Mouse (Mus musculus): ENCODE data around the gene Pimreg. TPM values are rescaled to one million over a fixed set of nuclear protein-coding genes. Genes with fewer than 3 reads are reported as not detected.

Gene Pimreg
- polyA plus RNA-seq, 1 experiment from 2014 or later: 6.1 TPM

DNA sequence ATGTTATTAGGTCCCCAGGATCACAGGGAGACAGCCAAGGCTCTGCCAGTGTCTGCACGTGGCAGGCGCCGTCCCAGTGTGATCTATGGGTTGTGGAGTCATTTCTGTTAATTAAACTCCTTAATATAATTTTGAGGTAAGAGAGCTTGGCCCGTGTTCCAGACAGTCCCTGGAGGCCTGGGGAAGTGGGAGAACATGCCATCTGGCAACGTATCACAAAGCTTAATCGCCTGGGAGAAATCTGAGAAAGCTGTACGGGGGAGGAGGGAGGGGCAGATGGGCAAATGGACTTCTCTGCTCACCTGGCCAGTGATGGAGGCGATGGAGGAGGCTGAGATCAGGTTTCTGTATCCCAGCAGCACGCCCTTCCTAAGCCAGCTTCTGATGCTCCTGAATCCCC, 38.7 kb upstream of the Pimreg start:
- no peaks in the 10 kb centered on the region for H3K36me3 ChIP-seq (ENCODE audit: insufficient read depth, low read length)
- no peak overlapping the region for H3K27ac ChIP-seq (ENCODE audit: low read length)
- ATAC-seq (no peak), DNase-seq (ENCODE audit: low spot score) (no peak)
- WGBS: 60% methylated on average over 9 of the region's 9 CpGs
- H3K4me3 ChIP-seq (ENCODE audit: low read depth, low read length): no peak overlapping the region
- H3K27me3 ChIP-seq (replicated peaks; ENCODE audit: insufficient read depth, low read length): no peaks in the 10 kb centered on the region
- H3K4me2 ChIP-seq (replicated peaks; ENCODE audit: low read depth, low read length): no peak overlapping the region
- TF ChIP-seq EP300 (IDR thresholded peaks at IDR 0.05): no peak
- no peak for TF ChIP-seq CTCF (IDR thresholded peaks at IDR 0.05)
- H3K9me3 ChIP-seq (ENCODE audit: low read length): no peaks in the 10 kb centered on the region
- no peak overlapping the region for H3K9ac ChIP-seq (replicated peaks; ENCODE audit: low read depth)
- H3K4me1 ChIP-seq (ENCODE audit: insufficient read depth, low read depth, low read length): no peaks in the 10 kb centered on the region

- no peak overlapping the region for H3K4me2 ChIP-seq (replicated peaks; ENCODE audit: low read depth, low read length)
- H3K27me3 ChIP-seq (replicated peaks; ENCODE audit: insufficient read depth, low read length): no peaks in the 10 kb centered on the region
- H3K9ac ChIP-seq (replicated peaks; ENCODE audit: low read depth): no peak overlapping the region
- no peaks in the 10 kb centered on the region for H3K9me3 ChIP-seq (ENCODE audit: low read length)
- H3K36me3 ChIP-seq (ENCODE audit: insufficient read depth, low read length): no peaks in the 10 kb centered on the region
- H3K4me3 ChIP-seq (ENCODE audit: low read depth, low read length): no peak overlapping the region
- TF ChIP-seq EP300 (IDR thresholded peaks at IDR 0.05): no peak
- no peak for TF ChIP-seq CTCF (IDR thresholded peaks at IDR 0.05)
- H3K27ac ChIP-seq (ENCODE audit: low read length): no peak overlapping the region
- no peaks in the 10 kb centered on the region for H3K4me1 ChIP-seq (ENCODE audit: insufficient read depth, low read depth, low read length)
- no peak for ATAC-seq
- 78% methylated on average over 6 of the region's 6 CpGs for WGBS
- no peak for DNase-seq (ENCODE audit: low spot score)
These were observed 36.3 kb upstream of the Pimreg start for GRCm38 (mm10) chr11:72005547-72005946.

DNA sequence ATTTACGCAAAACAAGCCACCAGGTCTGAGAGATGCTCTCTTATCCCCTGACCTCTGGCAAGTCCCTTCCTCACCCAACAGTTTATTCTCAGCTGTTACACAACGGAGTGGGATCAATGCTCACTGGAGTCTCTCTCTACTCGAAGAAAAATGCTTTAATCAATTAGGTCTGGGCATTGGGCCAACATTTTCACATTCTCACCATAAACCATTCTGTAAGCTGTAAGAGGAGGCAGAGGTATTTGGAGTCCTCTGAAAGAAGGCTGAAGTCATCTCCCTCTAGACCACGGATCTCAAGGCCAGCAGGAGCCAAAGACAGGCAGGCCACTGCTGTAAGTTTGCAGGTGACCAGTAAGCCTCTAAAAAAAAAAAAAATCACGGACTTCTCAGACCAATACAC, 31.5 kb upstream of the Pimreg start:
- Histone ChIP-seq H3K4me3 (ENCODE audit: low read depth, low read length) (no peak overlapping the region), H3K9me3 (ENCODE audit: low read length) (no peaks in the 10 kb centered on the region), H3K4me1 (ENCODE audit: insufficient read depth, low read depth, low read length) (no peaks in the 10 kb centered on the region), H3K27ac (ENCODE audit: low read length) (no peak overlapping the region), H3K9ac (replicated peaks; ENCODE audit: low read depth) (no peak overlapping the region), H3K36me3 (ENCODE audit: insufficient read depth, low read length) (no peaks in the 10 kb centered on the region), H3K4me2 (replicated peaks; ENCODE audit: low read depth, low read length) (no peak overlapping the region), H3K27me3 (replicated peaks; ENCODE audit: insufficient read depth, low read length) (no peaks in the 10 kb centered on the region)
- WGBS: 31% methylated on average over 5 of the region's 5 CpGs
- ATAC-seq (no peak), DNase-seq (ENCODE audit: low spot score) (no peak)
- TF ChIP-seq EP300 (IDR thresholded peaks at IDR 0.05) (no peak), CTCF (IDR thresholded peaks at IDR 0.05) (no peak)

- H3K4me1 ChIP-seq (ENCODE audit: insufficient read depth, low read depth, low read length): no peaks in the 10 kb centered on the region
- H3K27me3 ChIP-seq (replicated peaks; ENCODE audit: insufficient read depth, low read length): no peaks in the 10 kb centered on the region
- WGBS: 32% methylated on average over 9 of the region's 9 CpGs
- H3K4me2 ChIP-seq (replicated peaks; ENCODE audit: low read depth, low read length): no peak overlapping the region
- TF ChIP-seq CTCF (IDR thresholded peaks at IDR 0.05): no peak
- no peak for TF ChIP-seq EP300 (IDR thresholded peaks at IDR 0.05)
- no peak for DNase-seq (ENCODE audit: low spot score)
- no peaks in the 10 kb centered on the region for H3K36me3 ChIP-seq (ENCODE audit: insufficient read depth, low read length)
- H3K27ac ChIP-seq (ENCODE audit: low read length): no peak overlapping the region
- H3K9ac ChIP-seq (replicated peaks; ENCODE audit: low read depth): no peak overlapping the region
- no peaks in the 10 kb centered on the region for H3K9me3 ChIP-seq (ENCODE audit: low read length)
- no peak for ATAC-seq
- H3K4me3 ChIP-seq (ENCODE audit: low read depth, low read length): no peak overlapping the region
These were observed 30.7 kb upstream of the Pimreg start for GRCm38 (mm10) chr11:72010940-72011722.

DNA sequence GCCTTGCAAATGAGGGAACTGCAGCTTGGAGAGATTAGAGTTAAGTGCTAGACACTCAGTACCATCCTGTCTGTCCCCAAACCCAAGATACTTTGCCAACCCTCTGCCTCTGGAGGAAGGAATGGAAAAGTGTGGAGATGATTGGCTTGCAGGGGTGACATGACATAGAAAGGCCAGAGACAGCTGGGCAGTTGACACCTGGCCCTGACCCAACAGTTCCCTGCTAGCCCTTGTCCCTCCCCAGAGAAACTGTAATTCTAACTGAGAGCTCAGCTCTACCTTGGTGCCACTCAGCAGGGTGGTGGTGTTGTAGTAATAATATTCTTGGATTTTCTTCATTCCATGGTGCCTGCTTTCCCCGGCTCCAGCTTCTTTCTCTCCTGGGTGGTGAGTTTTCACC, 29.9 kb upstream of the Pimreg start:
- Histone ChIP-seq H3K4me1 (ENCODE audit: insufficient read depth, low read depth, low read length) (no peaks in the 10 kb centered on the region), H3K9ac (replicated peaks; ENCODE audit: low read depth) (no peak overlapping the region), H3K27me3 (replicated peaks; ENCODE audit: insufficient read depth, low read length) (no peaks in the 10 kb centered on the region), H3K4me2 (replicated peaks; ENCODE audit: low read depth, low read length) (no peak overlapping the region), H3K27ac (ENCODE audit: low read length) (no peak overlapping the region), H3K36me3 (ENCODE audit: insufficient read depth, low read length) (no peaks in the 10 kb centered on the region), H3K4me3 (ENCODE audit: low read depth, low read length) (no peak overlapping the region), H3K9me3 (ENCODE audit: low read length) (no peaks in the 10 kb centered on the region)
- TF ChIP-seq CTCF (IDR thresholded peaks at IDR 0.05) (no peak), EP300 (IDR thresholded peaks at IDR 0.05) (no peak)
- no peak for ATAC-seq
- 59% methylated on average over 1 of the region's 1 CpGs for WGBS
- no peak for DNase-seq (ENCODE audit: low spot score)

DNA sequence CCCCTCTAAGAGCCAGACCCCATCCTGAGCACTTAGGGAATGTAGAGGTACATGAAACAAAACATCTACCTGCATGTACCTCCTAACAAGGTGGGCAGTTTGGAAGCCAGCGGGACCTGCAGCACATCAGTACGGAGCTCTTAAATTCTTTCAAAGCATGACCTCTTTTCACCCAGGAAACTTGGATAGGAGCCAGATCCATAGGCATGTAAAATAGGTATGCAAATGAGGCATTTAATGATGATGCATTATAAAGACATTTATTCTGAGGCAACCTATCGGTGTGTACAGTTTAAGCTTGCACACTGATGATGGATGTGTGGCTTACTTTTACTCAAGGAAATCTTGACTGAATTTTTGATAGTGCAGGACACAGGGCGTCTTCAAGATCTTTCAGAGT, 27.2 kb upstream of the Pimreg start:
- H3K27me3 ChIP-seq (replicated peaks; ENCODE audit: insufficient read depth, low read length): no peaks in the 10 kb centered on the region
- 58% methylated on average over 4 of the region's 4 CpGs for WGBS
- ATAC-seq (no peak), DNase-seq (ENCODE audit: low spot score) (no peak)
- no peak overlapping the region for H3K4me2 ChIP-seq (replicated peaks; ENCODE audit: low read depth, low read length)
- TF ChIP-seq CTCF (IDR thresholded peaks at IDR 0.05): no peak
- no peak for TF ChIP-seq EP300 (IDR thresholded peaks at IDR 0.05)
- no peak overlapping the region for H3K4me3 ChIP-seq (ENCODE audit: low read depth, low read length)
- no peak overlapping the region for H3K27ac ChIP-seq (ENCODE audit: low read length)
- no peaks in the 10 kb centered on the region for H3K9me3 ChIP-seq (ENCODE audit: low read length)
- no peaks in the 10 kb centered on the region for H3K4me1 ChIP-seq (ENCODE audit: insufficient read depth, low read depth, low read length)
- no peak overlapping the region for H3K9ac ChIP-seq (replicated peaks; ENCODE audit: low read depth)
- no peaks in the 10 kb centered on the region for H3K36me3 ChIP-seq (ENCODE audit: insufficient read depth, low read length)
